Mouse (Mus musculus) frontal cortex, postnatal 10 days (tissue): ENCODE data around the gene Surf2.

Experiments used
- DNase-seq, 2 experiments: peaks; one replicate each; pipeline ENCODE4 v3.0.0; 2022; ENCODE audit warnings: low spot score in 2 of 2, mixed read lengths in 1 of 2

The Surf2 gene

DNA sequence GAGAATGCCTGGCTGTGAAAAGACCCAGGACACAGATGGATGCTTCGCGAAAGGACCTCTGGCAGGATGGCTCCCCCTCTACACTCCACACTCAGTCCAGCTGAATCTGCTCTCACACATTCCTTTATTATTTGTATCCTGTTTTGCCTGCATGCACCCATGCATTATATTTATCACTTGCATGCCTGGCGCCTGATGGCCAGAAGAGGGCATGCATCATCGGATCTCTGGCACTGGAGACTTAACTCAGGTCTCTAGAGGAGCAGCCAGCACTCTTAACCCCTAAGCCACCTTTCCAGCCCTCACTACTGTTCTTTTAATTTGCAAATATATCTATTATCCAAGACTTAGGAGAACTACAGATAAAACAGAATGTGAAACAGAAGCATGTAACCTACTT lies 44.6 kb downstream of the Surf2 start:
- DNase-seq: no peak

DNA sequence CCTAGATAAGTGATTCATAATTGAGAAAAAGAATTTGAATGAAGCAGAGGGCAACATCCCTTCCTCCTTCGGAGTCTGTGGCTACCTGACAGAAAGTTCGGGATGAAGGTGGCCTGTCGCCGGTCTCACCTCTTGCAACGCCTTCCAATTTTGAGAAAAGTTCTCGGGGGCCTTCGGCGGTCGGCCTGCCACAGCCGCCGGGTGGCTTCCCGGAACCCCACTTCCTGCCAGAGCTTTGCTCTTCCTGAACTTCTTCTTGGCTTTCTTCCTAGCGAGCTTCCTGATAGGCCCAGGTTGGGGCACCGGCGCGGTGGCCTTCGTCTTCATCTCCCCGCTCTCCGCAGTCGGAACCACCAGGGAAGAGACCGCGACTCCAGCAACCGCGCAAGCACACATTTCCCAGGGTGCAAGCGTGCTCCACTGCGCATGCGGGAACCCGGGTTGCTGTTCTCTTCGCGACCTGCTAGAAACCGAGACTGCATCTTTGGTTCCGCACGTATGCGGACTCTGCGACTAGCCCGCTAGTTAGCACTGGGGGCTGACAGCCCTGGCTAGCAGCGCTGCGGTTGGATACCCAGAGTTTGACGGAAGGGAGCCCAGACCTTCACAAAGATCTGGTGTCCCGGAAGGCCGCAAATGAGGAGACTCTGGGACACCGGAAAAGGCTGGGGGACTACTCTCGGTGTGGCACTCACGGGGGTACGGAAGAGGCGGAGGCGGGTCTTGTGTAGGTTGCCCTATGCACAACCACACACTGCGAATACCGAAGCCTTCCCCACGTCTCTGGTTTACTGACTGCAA lies 48.0 kb downstream of the Surf2 start, which contains the start of gene Rexo4:
Rexo4 (minus strand) TSS at position 464 of the 801 bp plus-strand sequence.
- peak; percentile 92 to 93 for DNase-seq

DNA sequence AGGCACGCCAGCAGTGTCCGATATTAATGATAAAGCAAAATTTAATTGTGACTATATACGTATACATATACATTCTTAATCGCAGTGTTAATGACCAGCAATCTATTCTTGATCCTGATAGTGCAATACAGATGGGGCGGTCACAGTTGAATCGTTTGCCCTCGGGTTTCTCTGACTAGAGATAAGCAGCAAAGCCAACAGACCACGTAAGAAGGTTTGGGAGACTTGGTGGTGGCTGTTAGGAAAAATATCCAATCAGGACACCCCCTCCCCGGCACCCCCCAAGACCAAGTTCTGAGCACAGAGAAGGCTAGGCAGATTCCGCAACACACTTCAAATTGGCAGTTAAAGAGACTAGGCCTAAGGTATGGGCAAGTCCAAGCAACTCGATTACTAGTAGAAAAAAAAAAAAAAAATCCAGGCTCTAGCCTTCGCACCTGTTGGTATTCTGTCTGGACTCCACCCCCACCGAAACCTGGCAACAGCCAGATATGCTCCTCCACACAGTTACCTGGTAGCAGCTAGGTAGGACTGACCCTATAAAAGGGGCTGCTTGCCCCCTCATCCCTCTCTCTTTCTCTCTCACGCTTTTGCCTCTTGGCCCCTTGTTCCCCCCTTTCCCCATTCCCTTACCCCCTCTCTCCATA lies 48.7 kb downstream of the Surf2 start:
- DNase-seq: no peak

DNA sequence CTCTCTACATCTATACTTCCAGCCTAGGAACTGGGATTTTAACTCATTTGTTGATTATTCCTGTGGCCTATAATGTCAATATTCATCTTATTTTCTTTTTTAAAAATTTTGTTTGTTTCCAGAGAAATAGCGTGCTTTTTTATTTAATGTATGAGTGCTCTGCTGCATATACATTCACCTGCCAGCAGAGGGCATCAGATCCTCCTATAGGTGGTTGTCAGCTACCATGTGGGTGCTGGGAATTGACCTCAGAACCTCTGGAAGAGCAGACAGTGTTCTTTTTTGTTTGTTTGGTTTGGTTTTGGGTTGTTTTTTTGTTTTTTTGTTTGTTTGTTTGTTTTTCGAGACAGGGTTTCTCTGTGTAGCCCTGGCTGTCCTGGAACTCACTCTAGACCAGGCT lies 51.1 kb downstream of the Surf2 start:
- no peak for DNase-seq
